Mouse (Mus musculus) midbrain, embryonic 11.5 days (tissue): Measurements from ENCODE around the gene Mrpl33. TPM values are rescaled to one million over a fixed set of nuclear protein-coding genes. Genes with fewer than 3 reads are reported as not detected.

Experiments used
- ATAC-seq: fragments of 200-750 bp; cut with Nextera tagmentation; 2 replicates; pipeline ENCODE4 v1.8.0; 2017; ENCODE audit warnings: moderate TSS enrichment, moderate library complexity; ENCODE audit not compliant: low FRiP score
- DNase-seq: peaks from one replicate; pipeline ENCODE4 v3.0.0; 2015; ENCODE audit warnings: low spot score; ENCODE audit errors: missing footprints
- H3K27ac ChIP-seq: fragments of 300-500 bp; sonication (generic); 2 replicates; pipeline ENCODE4 v1.5.1; 2014; ENCODE audit warnings: low read depth, low read length
- H3K27me3 ChIP-seq: fragments of 300-500 bp; sonication (generic); 2 replicates; pipeline ENCODE4 v1.6.1; 2014; ENCODE audit warnings: mild to moderate bottlenecking, low read length, moderate library complexity, mixed read lengths; ENCODE audit not compliant: control insufficient read depth, insufficient read depth
- H3K36me3 ChIP-seq: fragments of 300-500 bp; sonication (generic); 2 replicates; pipeline ENCODE4 v1.6.1; 2014; ENCODE audit warnings: mild to moderate bottlenecking, low read length, moderate library complexity, mixed read lengths; ENCODE audit not compliant: control insufficient read depth, insufficient read depth
- H3K4me1 ChIP-seq: fragments of 300-500 bp; sonication (generic); 2 replicates; pipeline ENCODE4 v1.6.1; 2014; ENCODE audit warnings: low read length; ENCODE audit not compliant: control insufficient read depth, insufficient read depth
- H3K4me2 ChIP-seq: fragments of 300-500 bp; sonication (generic); 2 replicates; pipeline ENCODE4 v1.6.1; 2014; ENCODE audit warnings: mild to moderate bottlenecking, moderate library complexity
- H3K4me3 ChIP-seq: fragments of 300-500 bp; sonication (generic); 2 replicates; pipeline ENCODE4 v1.5.1; 2014; ENCODE audit warnings: low read depth, low read length
- H3K9ac ChIP-seq: fragments of 300-500 bp; sonication (generic); 2 replicates; pipeline ENCODE4 v1.6.1; 2014; ENCODE audit warnings: low read length
- H3K9me3 ChIP-seq: fragments of 300-500 bp; sonication (generic); 2 replicates; pipeline ENCODE4 v1.6.1; 2016; ENCODE audit warnings: low read length; ENCODE audit not compliant: control insufficient read depth
- WGBS: fragments of 180-500 bp; shearing (Covaris S2); extraction: QIAGEN DNeasy Blood & Tissue Kit; methylation state at CpG from one replicate; pipeline ENCODE4 v1.1.7; 2014; 5-methylcytosine and 5-hydroxymethylcytosine counted together
- polyA plus RNA-seq: library from polyadenylated mRNA; unstranded; fragments of >200 nt; fragmentation: Nextera tagmentation; extraction: Ambion mirVana; gene quantifications from 2 replicates; pipeline ENCODE4 v1.2.1, GENCODE M21; 2014

The Mrpl33 gene
- polyA plus RNA-seq, 1 experiment from 2014 or later = 221 TPM

DNA sequence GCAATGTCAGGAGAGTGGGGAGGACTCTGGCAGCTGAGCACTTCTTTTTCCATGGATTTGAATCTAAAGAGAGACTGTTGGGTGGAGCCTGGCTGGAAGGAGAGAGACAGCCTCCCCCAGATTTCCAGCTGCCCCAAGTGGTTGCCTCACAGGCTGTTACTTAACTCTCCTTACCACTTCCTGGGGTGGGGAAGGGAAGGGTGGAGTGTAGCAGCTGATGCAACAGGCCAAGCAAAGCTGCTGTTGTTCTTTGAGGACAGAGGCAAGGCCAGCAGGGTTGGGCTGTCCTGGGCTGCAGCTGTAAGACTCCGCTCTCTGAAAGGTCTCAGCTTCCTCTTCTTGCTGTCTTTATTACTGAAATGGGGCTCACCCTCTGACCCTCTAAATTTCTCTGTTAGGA is 5.6 kb downstream of the Mrpl33 start:
- WGBS = 100% methylated on average over 1 of the region's 1 CpGs
- Histone ChIP-seq H3K4me3 (no peak overlapping the region), H3K27ac (no peak overlapping the region), H3K4me1 (no peaks in the 10 kb centered on the region), H3K9me3 (no peaks in the 10 kb centered on the region), H3K4me2 (no peak overlapping the region), H3K9ac (no peak overlapping the region), H3K36me3 (no peaks in the 10 kb centered on the region), H3K27me3 (no peaks in the 10 kb centered on the region; the same call in 1 of the 2 replicates)
- DNase-seq = no peak
- no peak for ATAC-seq

DNA sequence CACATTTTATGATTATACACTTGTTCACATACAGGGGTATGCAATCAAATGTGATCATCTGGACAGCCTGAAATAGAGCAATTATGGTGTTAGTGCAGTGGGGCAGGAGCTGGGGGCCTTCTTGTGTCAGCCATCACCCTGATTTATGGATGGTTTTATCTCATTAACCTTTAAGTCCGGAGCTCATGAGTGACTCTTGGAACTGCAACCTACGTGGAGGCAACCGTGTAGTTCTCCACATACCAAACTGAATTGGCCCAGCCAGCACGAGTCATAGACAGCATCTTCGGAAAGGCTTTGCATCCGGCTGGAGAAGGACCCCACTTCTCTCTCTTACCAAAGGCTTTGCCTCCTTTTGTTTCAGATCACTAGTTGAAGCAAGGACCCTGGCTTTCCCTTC is 7.0 kb downstream of the Mrpl33 start:
- Histone ChIP-seq H3K9me3 (no peaks in the 10 kb centered on the region), H3K4me1 (no peaks in the 10 kb centered on the region), H3K27ac (no peak overlapping the region), H3K4me2 (no peak overlapping the region), H3K9ac (no peak overlapping the region), H3K36me3 (no peaks in the 10 kb centered on the region), H3K4me3 (no peak overlapping the region), H3K27me3 (no peaks in the 10 kb centered on the region)
- DNase-seq = no peak
- 86% methylated on average over 6 of the region's 6 CpGs for WGBS
- no peak for ATAC-seq

DNA sequence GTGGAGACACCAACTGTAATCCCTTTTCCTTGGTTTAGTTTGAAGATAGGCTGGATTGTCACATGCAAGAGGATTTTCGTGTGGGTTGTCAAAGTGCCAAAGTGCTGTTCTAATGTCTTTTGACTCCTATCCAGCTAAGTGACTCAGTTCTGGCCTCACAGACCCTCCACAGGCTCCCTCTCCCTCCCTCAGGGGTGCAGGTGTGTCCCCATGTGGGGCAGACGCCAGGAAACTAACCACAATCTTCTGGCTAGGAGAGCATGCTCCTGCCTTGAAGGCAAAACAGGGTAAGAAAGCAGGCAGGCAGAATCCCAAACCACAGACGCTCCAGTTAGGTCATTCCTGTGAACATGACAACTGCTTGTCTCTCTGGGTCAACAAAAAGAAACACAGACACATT is 9.4 kb downstream of the Mrpl33 start:
- Histone ChIP-seq H3K27me3 (no peaks in the 10 kb centered on the region), H3K36me3 (no peaks in the 10 kb centered on the region), H3K4me2 (no peak overlapping the region), H3K9me3 (no peaks in the 10 kb centered on the region), H3K9ac (no peak overlapping the region), H3K4me1 (no peaks in the 10 kb centered on the region), H3K27ac (no peak overlapping the region), H3K4me3 (no peak overlapping the region)
- no peak for DNase-seq
- ATAC-seq = no peak
- WGBS = 61% methylated on average over 3 of the region's 3 CpGs

DNA sequence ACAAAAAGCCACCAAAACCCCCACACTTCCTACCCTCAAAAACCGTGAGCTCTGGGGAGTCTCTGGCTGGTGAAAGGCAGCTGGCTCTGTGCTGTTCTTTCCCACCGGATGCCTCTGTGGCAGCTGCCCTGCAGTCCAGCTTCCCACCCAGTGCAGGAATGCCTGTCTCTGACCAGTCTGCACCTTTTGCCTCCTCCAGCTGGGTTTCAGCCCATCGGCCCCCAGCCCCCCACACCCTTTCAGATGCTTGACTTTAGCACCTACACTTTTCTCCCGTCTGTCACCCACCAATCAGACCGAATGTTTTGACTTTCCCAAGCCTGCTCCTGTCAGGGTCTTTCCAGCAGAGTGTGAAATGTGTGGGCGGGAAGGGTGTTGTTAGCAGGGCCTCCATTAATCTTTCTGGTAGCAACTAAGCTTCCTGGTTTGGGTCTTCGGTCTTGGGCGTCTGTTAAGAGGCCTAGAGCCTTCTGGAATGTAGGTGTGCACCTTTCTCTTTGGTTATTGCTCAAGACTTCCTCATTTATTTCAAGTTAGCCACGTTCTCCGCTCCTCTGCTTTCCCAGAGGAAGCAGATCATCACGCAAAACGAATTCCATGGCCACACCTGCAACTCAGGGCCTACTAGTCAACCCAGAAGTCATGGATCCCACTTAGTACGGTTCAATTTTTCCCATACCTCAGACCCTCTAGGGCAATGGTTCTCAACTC is 13.8 kb downstream of the Mrpl33 start:
- no peak overlapping the region for H3K4me2 ChIP-seq
- ATAC-seq = no peak
- H3K9me3 ChIP-seq = no peaks in the 10 kb centered on the region
- H3K4me3 ChIP-seq = no peak overlapping the region
- WGBS = 83% methylated on average over 13 of the region's 13 CpGs
- DNase-seq = no peak
- no peaks in the 10 kb centered on the region for H3K27me3 ChIP-seq
- H3K4me1 ChIP-seq = peaks cover 8% of the 10 kb centered on the region
- H3K9ac ChIP-seq = no peak overlapping the region
- H3K36me3 ChIP-seq = no peaks in the 10 kb centered on the region
- no peak overlapping the region for H3K27ac ChIP-seq

DNA sequence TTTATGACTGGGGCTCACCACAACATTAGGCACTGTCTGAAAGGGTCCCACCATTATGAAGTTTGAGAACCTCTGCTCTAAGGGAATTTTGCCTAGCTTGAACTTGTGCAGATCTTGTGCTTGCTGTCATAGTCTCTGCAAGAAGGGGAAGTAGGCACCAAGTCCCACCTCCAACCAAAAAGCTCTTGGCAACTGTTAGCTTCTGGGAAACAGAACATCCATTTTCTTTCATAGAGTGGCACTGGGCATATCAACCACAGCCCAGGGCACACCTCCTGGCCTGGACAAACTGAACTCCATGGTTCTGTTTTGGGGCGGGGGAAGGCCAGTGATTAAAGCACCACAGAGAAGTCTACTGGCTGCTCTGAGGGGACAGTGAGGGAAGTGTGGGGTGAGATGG is 14.5 kb downstream of the Mrpl33 start:
- Histone ChIP-seq H3K9me3 (no peaks in the 10 kb centered on the region), H3K4me2 (no peak overlapping the region), H3K9ac (no peak overlapping the region), H3K27ac (no peak overlapping the region), H3K27me3 (no peaks in the 10 kb centered on the region), H3K36me3 (0 out of 2 replicates have a peak, but pooled peaks cover under 1% of the 10 kb centered on the region), H3K4me3 (no peak overlapping the region), H3K4me1 (peaks cover 8% of the 10 kb centered on the region)
- no peak for DNase-seq
- 88% methylated on average over 1 of the region's 1 CpGs for WGBS
- no peak for ATAC-seq

DNA sequence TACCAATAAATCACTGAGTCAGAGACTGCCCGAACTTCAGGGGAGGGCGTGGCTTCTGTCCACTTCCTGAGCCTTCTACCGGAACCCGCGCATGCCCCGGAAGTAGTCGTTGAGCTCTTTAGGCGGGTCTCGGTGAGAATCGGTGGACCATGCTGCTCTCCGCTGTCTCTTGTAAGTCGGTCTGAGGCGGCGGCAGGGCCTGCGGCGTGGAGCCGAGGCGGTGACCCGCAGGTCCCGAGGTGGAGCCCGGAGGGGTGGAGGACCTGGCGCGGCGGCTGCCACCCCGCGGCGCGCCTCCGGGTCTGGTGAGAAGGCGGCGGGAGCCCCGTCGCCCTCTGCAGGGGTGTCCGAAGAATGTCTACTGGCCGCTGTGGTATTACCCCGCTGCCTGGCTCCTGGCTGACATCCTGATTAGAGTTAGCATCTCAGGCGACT is 17.1 kb downstream of the Mrpl33 start:
- ATAC-seq (peak; percentile 98), DNase-seq (peak; percentile 98)
- peaks cover 8% of the 10 kb centered on the region for H3K4me1 ChIP-seq
- H3K9ac ChIP-seq = peak overlapping the region; percentile 87
- H3K4me3 ChIP-seq = peak overlapping the region; percentile 81
- peak overlapping the region; percentile 48; the same call in 1 of the 2 replicates for H3K27ac ChIP-seq
- no peaks in the 10 kb centered on the region for H3K27me3 ChIP-seq
- peak overlapping the region; percentile 56 for H3K4me2 ChIP-seq
- peaks cover 7% of the 10 kb centered on the region; the same call in 1 of the 2 replicates for H3K36me3 ChIP-seq
- WGBS = under 1% methylated on average over 37 of the region's 37 CpGs
- H3K9me3 ChIP-seq = no peaks in the 10 kb centered on the region

DNA sequence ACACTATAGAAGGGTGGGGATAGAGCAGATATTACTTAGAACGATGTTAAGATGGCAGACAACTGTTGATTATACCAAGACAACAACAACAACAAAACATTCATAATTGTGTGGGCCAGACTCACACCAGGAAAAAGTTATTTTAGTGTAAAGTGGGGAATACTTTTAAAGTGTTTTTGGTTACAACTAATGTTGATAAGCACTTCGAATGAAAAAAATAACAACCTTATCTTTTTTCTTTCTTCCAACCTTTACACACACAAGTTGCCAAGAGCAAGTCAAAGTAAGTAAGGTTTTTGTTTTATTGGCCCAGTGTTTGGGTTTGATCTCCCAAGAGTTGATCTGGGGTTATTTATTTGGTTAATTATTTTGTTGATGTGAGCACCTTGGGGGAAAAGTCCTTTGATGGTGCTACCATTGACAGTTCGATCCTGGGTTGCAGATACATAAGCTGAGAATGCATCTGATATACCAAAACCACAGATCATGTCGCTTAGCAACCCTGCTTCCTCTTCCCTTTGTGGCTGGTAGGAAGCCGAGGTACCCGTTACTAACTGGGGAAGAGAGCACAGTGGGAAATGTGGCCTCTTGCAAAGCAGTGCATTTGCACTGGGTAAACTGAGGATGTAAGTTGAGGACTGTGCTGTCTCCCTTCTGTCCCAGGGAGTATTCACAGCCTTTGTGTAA is 17.7 kb downstream of the Mrpl33 start:
- 43% methylated on average over 6 of the region's 6 CpGs for WGBS
- Histone ChIP-seq H3K9ac (peak overlapping the region; percentile 87), H3K27me3 (no peaks in the 10 kb centered on the region), H3K9me3 (no peaks in the 10 kb centered on the region), H3K4me2 (peak overlapping the region; percentile 56), H3K36me3 (peaks cover 9% of the 10 kb centered on the region; the same call in 1 of the 2 replicates), H3K4me3 (peak overlapping the region; percentile 81), H3K4me1 (peaks cover 8% of the 10 kb centered on the region), H3K27ac (no peak overlapping the region)
- ATAC-seq (no peak), DNase-seq (no peak)

DNA sequence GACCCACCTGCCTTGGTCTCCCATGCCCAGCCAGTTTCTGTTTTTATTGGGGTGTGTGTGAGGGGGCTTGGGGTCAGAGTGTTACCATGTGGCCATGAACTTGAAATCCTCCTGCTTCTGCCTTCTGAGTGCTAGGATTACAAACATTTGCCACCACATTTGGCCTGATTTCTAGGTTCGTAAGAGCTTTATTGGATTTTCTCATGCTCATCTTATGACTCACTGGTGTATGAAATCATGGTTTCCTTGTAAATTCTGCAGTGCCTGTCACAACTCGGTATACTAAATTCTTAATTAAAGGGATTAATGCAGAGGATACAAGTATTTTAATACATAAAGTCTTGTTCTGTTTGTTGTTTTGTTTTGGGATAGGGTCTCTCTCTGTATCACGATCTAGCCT is 23.6 kb downstream of the Mrpl33 start:
- Histone ChIP-seq H3K4me3 (no peak overlapping the region), H3K27ac (no peak overlapping the region), H3K9me3 (no peaks in the 10 kb centered on the region), H3K36me3 (peaks cover 12% of the 10 kb centered on the region; the same call in 1 of the 2 replicates), H3K27me3 (no peaks in the 10 kb centered on the region), H3K4me2 (no peak overlapping the region), H3K9ac (no peak overlapping the region), H3K4me1 (no peaks in the 10 kb centered on the region)
- WGBS = 93% methylated on average over 3 of the region's 3 CpGs
- no peak for ATAC-seq
- no peak for DNase-seq

DNA sequence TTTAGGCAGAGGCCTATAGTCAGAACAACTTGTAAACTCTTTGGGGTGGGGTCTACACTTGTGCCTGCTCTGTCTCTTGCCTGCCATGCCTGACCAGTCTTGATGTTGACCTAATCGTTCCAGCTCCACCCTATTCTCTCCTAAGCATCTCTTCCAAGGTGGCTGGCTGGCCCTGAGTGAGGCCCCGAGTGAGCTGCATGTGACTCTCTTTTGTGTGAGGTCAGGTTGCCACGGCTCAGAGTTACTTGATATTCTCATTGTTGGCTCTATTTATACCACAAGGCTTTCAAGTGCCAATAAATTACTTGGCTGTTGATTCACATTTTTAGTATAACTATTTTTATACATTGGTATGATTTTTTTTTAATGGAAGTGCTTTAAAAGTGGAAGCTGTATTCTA is 30.4 kb downstream of the Mrpl33 start:
- Histone ChIP-seq H3K9me3 (no peaks in the 10 kb centered on the region), H3K36me3 (no peaks in the 10 kb centered on the region), H3K27ac (no peak overlapping the region), H3K27me3 (no peaks in the 10 kb centered on the region), H3K4me3 (no peak overlapping the region), H3K9ac (no peak overlapping the region), H3K4me2 (no peak overlapping the region), H3K4me1 (no peaks in the 10 kb centered on the region)
- no peak for ATAC-seq
- WGBS = 45% methylated on average over 3 of the region's 3 CpGs
- no peak for DNase-seq
